Mouse (Mus musculus) heart, postnatal 25 days (tissue): ENCODE data around the gene Ccl17. TPM values are rescaled to one million over a fixed set of nuclear protein-coding genes. Genes with fewer than 3 reads are reported as not detected.

ENCODE experiments used
- total RNA-seq, 2 experiments: library from RNA; stranded (reverse); gene quantifications; 2 replicates each; pipeline ENCODE4 v1.2.3; 2021

The Ccl17 gene
- total RNA-seq, 2 experiments from 2014 or later = not detected

Other genes starting within 250 kb of the Ccl17 start
- gene Rspry1, start 208.5 kb upstream of the Ccl17 start, total RNA-seq = 10 to 100 TPM; 11.2 to 12.4 TPM
- gene Fam192a, start 208.5 kb upstream of the Ccl17 start, total RNA-seq = 10 to 100 TPM; 18.4 to 20.5 TPM
- gene Arl2bp, start 143.9 kb upstream of the Ccl17 start, total RNA-seq = 10 to 100 TPM; 82.3 to 84.2 TPM
- under 1 TPM in 1 of 2 experiments, not detected in 1; 0.39 TPM for gene Pllp, start 114.2 kb upstream of the Ccl17 start, total RNA-seq
- gene Ccl22, start 64.9 kb upstream of the Ccl17 start, total RNA-seq = not detected
- 1 to 10 TPM; 2.2 to 4.0 TPM for gene Cx3cl1, start 38.4 kb upstream of the Ccl17 start, total RNA-seq
- gene Coq9, start 27.9 kb downstream of the Ccl17 start, total RNA-seq = 100 to 1,000 TPM; 542 TPM
- 10 to 100 TPM; 73.7 to 80.1 TPM for gene Ciapin1, start 27.9 kb downstream of the Ccl17 start, total RNA-seq
- gene Polr2c, start 47.0 kb downstream of the Ccl17 start, total RNA-seq = 10 to 100 TPM; 57.5 to 64.3 TPM
- gene Dok4, start 65.9 kb downstream of the Ccl17 start, total RNA-seq = 10 to 100 TPM; 17.5 to 21.4 TPM
- gene Ccdc102a, start 107.6 kb downstream of the Ccl17 start, total RNA-seq = 1 to 10 TPM; 6.3 to 7.2 TPM
- gene Adgrg5, start 113.2 kb downstream of the Ccl17 start, total RNA-seq = under 1 TPM; 0.29 to 0.34 TPM
- 10 to 100 TPM; 38.6 to 48.7 TPM for gene Adgrg1, start 164.3 kb downstream of the Ccl17 start, total RNA-seq
- 1 to 10 TPM in 1 of 2 experiments, under 1 TPM in 1; 0.70 to 1.3 TPM for gene Adgrg3, start 207.2 kb downstream of the Ccl17 start, total RNA-seq
- not detected for gene Drc7, start 244.7 kb downstream of the Ccl17 start, total RNA-seq